Mouse (Mus musculus): ENCODE measurements at regions not wholly inside any gene's neighbourhood (a gene's known extent, or its start where the extent isn't known, plus 50 kb on each side); places are given as distances from the start of the nearest gene placed in this dataset.

- no peak for DNase-seq
- no peaks in the 10 kb centered on the region for H3K9me3 ChIP-seq (ENCODE audit: low read length)
Measured at GRCm38 (mm10) chr2:9733243-9733642, 147.8 kb upstream of the 4930412O13Rik start.

DNA sequence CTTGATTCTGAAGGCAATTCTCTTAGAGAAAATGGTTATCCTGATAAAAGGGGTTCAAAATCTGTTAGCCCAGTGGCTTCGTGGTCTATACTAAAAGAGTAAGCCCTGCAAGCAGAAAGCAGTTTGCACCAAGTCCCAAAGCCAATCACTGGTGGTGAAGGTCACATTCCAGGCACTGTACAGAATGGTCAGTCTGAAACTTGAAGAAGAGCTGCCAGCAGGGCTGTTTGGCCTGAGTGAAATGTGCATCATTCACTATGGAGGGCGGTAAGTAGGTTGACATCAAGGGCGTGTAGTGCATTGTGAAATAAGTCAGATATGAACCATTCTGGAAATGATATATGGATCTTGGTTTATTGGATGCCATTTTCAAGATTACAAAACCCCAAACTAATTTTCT, 136.9 kb upstream of the 4930412O13Rik start:
- Histone ChIP-seq H3K36me3 (replicated peaks; ENCODE audit: insufficient read depth, low read length) (no peaks in the 10 kb centered on the region), H3K9me3 (ENCODE audit: low read length) (no peaks in the 10 kb centered on the region), H3K27ac (ENCODE audit: low read depth) (no peak overlapping the region), H3K4me2 (ENCODE audit: low read depth, low read length) (no peak overlapping the region), H3K4me3 (ENCODE audit: low read depth, low read length) (no peak overlapping the region), H3K9ac (replicated peaks) (no peak overlapping the region), H3K4me1 (ENCODE audit: insufficient read depth) (no peaks in the 10 kb centered on the region), H3K27me3 (ENCODE audit: insufficient read depth, low read length) (no peaks in the 10 kb centered on the region)
- TF ChIP-seq EP300 (IDR thresholded peaks at IDR 0.05; ENCODE audit: low read depth) (no peak), CTCF (IDR thresholded peaks at IDR 0.05; ENCODE audit: low read depth) (no peak)
- 80% methylated on average over 3 of the region's 3 CpGs for WGBS (ENCODE audit: insufficient replicate concordance)
- ATAC-seq (no peak), DNase-seq (no peak)

More at GRCm38 (mm10) chr2:9733243-9733642, 147.8 kb upstream of the 4930412O13Rik start:
- no peak for ATAC-seq
- no peaks in the 10 kb centered on the region for H3K4me1 ChIP-seq (ENCODE audit: insufficient read depth)
- H3K27me3 ChIP-seq (ENCODE audit: insufficient read depth, low read length) = no peaks in the 10 kb centered on the region
- H3K4me3 ChIP-seq (ENCODE audit: low read depth, low read length) = no peak overlapping the region
- H3K9ac ChIP-seq (replicated peaks) = no peak overlapping the region
- no peak overlapping the region for H3K4me2 ChIP-seq (ENCODE audit: low read depth, low read length)
- no peak overlapping the region for H3K27ac ChIP-seq (ENCODE audit: low read depth)
- no peaks in the 10 kb centered on the region for H3K36me3 ChIP-seq (replicated peaks; ENCODE audit: insufficient read depth, low read length)
- WGBS (ENCODE audit: insufficient replicate concordance) = 80% methylated on average over 7 of the region's 7 CpGs
- no peak for TF ChIP-seq EP300 (IDR thresholded peaks at IDR 0.05; ENCODE audit: low read depth)
- no peak for TF ChIP-seq CTCF (IDR thresholded peaks at IDR 0.05; ENCODE audit: low read depth)

DNA sequence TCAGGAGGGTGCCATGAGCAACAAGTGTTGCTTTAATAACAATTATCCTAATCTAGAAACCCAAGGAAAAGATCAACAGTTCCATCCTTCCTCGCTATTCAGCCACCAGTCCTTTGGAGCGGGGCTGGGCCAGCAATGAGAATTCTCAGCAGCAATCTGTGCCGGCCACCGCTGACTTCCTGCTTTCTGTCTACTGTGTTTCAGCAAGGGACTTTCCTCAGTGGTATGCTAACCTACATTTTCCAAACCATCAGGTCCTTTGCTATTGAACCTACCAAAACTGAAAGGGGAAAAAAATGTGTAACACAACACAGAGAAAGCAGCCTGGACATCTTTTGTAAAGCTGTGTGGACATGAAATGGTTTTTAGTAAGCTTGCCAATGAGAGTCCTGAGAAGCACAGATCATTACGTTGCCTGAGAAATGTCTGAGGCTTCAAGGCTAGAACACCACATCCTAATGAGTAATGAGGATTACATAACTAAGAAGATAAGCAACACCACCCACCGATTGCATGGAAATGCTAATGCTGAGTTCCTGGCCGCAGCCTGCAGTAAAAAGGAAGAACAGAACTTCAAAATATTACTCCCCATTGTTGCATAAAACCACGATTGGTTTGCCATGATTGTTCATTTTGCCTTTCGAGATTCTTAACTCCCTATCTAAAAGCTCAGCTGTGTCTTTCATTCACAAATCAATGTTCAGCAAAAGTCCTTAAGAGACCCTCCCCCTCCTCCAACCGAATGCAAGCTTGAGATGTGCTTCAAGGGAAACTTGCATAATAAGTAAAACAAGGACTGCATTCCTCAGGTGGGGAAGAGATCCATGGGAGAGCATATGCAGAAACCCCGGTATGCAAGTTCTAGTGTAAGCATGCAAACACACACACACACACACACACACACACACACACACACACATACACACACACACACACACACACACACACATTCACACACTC, 130.9 kb upstream of the 4930412O13Rik start:
- Histone ChIP-seq H3K9me3 (ENCODE audit: low read length) (no peaks in the 10 kb centered on the region), H3K4me1 (ENCODE audit: insufficient read depth) (no peaks in the 10 kb centered on the region), H3K9ac (replicated peaks) (no peak overlapping the region), H3K27me3 (ENCODE audit: insufficient read depth, low read length) (no peaks in the 10 kb centered on the region), H3K27ac (ENCODE audit: low read depth) (no peak overlapping the region), H3K4me2 (ENCODE audit: low read depth, low read length) (no peak overlapping the region), H3K4me3 (ENCODE audit: low read depth, low read length) (no peak overlapping the region), H3K36me3 (replicated peaks; ENCODE audit: insufficient read depth, low read length) (no peaks in the 10 kb centered on the region)
- TF ChIP-seq CTCF (IDR thresholded peaks at IDR 0.05; ENCODE audit: low read depth) (no peak), EP300 (IDR thresholded peaks at IDR 0.05; ENCODE audit: low read depth) (no peak)
- ATAC-seq (no peak), DNase-seq (no peak)
- 26% methylated on average over 11 of the region's 11 CpGs for WGBS (ENCODE audit: insufficient replicate concordance)

DNA sequence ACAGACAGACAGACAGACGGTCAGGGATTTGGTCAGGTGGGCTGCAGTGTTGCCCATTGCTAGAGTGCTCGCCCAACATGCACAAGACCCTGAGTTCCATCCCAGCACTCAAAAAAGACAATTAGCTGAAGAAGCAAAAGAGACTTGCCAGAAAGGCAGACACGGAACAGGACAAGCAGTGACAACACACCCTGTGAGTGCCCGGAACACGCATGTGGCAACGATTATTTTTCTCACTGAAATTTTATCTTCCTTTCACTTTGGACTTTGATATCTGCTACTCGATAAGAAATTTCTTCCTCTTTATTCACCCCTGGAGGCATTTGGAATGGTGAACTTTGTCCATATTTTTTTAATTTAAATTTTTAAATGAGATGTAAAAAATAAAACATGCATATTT, 127.4 kb upstream of the 4930412O13Rik start:
- Histone ChIP-seq H3K4me2 (ENCODE audit: low read depth, low read length) (no peak overlapping the region), H3K27me3 (ENCODE audit: insufficient read depth, low read length) (no peaks in the 10 kb centered on the region), H3K27ac (ENCODE audit: low read depth) (no peak overlapping the region), H3K4me1 (ENCODE audit: insufficient read depth) (no peaks in the 10 kb centered on the region), H3K36me3 (replicated peaks; ENCODE audit: insufficient read depth, low read length) (no peaks in the 10 kb centered on the region), H3K9ac (replicated peaks) (no peak overlapping the region), H3K9me3 (ENCODE audit: low read length) (no peaks in the 10 kb centered on the region), H3K4me3 (ENCODE audit: low read depth, low read length) (no peak overlapping the region)
- DNase-seq (no peak), ATAC-seq (no peak)
- WGBS (ENCODE audit: insufficient replicate concordance) = 75% methylated on average over 7 of the region's 7 CpGs
- TF ChIP-seq EP300 (IDR thresholded peaks at IDR 0.05; ENCODE audit: low read depth) (no peak), CTCF (IDR thresholded peaks at IDR 0.05; ENCODE audit: low read depth) (no peak)

DNA sequence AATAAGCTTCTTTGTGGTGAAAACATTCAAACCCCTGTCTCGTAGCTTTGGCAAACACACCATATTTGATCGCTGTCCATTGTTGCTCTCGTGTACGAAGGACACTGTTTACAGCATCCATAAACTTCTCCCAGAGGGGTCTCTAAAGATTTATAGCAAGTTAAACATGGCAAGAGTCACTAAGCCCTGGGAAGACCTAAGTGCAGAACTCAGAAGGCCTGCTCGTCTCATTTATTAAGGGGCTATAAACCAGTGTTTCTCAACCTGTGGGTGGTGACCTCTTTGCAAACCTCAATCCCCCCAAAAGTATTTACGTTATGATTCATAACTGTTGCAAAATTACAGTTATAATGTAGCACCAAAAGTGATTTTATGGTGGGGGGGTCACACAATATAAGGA, 126.9 kb upstream of the 4930412O13Rik start:
- ATAC-seq = no peak
- WGBS (ENCODE audit: insufficient replicate concordance) = 77% methylated on average over 6 of the region's 6 CpGs

GRCm38 (mm10) chr2:9757770-9758420, 123.2 kb upstream of the 4930412O13Rik start:
- Histone ChIP-seq H3K9ac (replicated peaks) (no peak overlapping the region), H3K27ac (ENCODE audit: low read depth) (no peak overlapping the region), H3K4me2 (ENCODE audit: low read depth, low read length) (no peak overlapping the region), H3K36me3 (replicated peaks; ENCODE audit: insufficient read depth, low read length) (no peaks in the 10 kb centered on the region), H3K4me1 (ENCODE audit: insufficient read depth) (no peaks in the 10 kb centered on the region), H3K4me3 (ENCODE audit: low read depth, low read length) (no peak overlapping the region), H3K9me3 (ENCODE audit: low read length) (no peaks in the 10 kb centered on the region), H3K27me3 (ENCODE audit: insufficient read depth, low read length) (no peaks in the 10 kb centered on the region)
- DNase-seq (no peak), ATAC-seq (no peak)
- WGBS (ENCODE audit: insufficient replicate concordance) = 68% methylated on average over 5 of the region's 5 CpGs
- TF ChIP-seq CTCF (IDR thresholded peaks at IDR 0.05; ENCODE audit: low read depth) = no peak
- no peak for TF ChIP-seq EP300 (IDR thresholded peaks at IDR 0.05; ENCODE audit: low read depth)

More for the DNA sequence above, 126.9 kb upstream of the 4930412O13Rik start:
- Histone ChIP-seq H3K36me3 (replicated peaks; ENCODE audit: insufficient read depth, low read length) (no peaks in the 10 kb centered on the region), H3K27me3 (ENCODE audit: insufficient read depth, low read length) (no peaks in the 10 kb centered on the region), H3K27ac (ENCODE audit: low read depth) (no peak overlapping the region), H3K9me3 (ENCODE audit: low read length) (no peaks in the 10 kb centered on the region), H3K4me3 (ENCODE audit: low read depth, low read length) (no peak overlapping the region), H3K9ac (replicated peaks) (no peak overlapping the region), H3K4me2 (ENCODE audit: low read depth, low read length) (no peak overlapping the region), H3K4me1 (ENCODE audit: insufficient read depth) (no peaks in the 10 kb centered on the region)
- TF ChIP-seq EP300 (IDR thresholded peaks at IDR 0.05; ENCODE audit: low read depth) = no peak
- no peak for TF ChIP-seq CTCF (IDR thresholded peaks at IDR 0.05; ENCODE audit: low read depth)
- DNase-seq = no peak
